Mouse (Mus musculus) megakaryocyte, embryonic 14.5 days (primary cell): ENCODE results near the gene Rad51b. TPM values are rescaled to one million over a fixed set of nuclear protein-coding genes. Genes with fewer than 3 reads are reported as not detected.

Experiments used
- H3K27me3 ChIP-seq: replicated peaks from 2 replicates; pipeline ENCODE3; 2012; ENCODE audit warnings: inconsistent platforms
- H3K36me3 ChIP-seq: replicated peaks from 2 replicates; pipeline ENCODE3; 2012; ENCODE audit warnings: low read length, inconsistent platforms, mixed read lengths
- H3K4me1 ChIP-seq: 2 replicates; pipeline ENCODE4 v1.6.1; 2012; ENCODE audit warnings: inconsistent platforms
- H3K4me3 ChIP-seq: replicated peaks from 2 replicates; pipeline ENCODE3; 2012; ENCODE audit warnings: moderate library complexity, mild to moderate bottlenecking, inconsistent platforms
- H3K9me3 ChIP-seq: 2 replicates; pipeline ENCODE4 v1.6.1; 2012; ENCODE audit warnings: inconsistent platforms
- FLI1 ChIP-seq: IDR thresholded peaks from 2 replicates; pipeline ENCODE4 v1.6.1; 2012; ENCODE audit warnings: low read length, inconsistent platforms, mixed read lengths
- GATA1 ChIP-seq: IDR thresholded peaks from 3 replicates; pipeline ENCODE4 v1.6.1; 2012; ENCODE audit warnings: mixed read lengths, low read length, inconsistent platforms, borderline replicate concordance
- polyA plus RNA-seq: library from polyadenylated mRNA; stranded (reverse); fragments of >175 nt; gene quantifications from 2 replicates; pipeline ENCODE4 v1.2.3, GENCODE M21; 2012; ENCODE audit warnings: low replicate concordance; ENCODE audit not compliant: insufficient read depth

Gene Rad51b
- polyA plus RNA-seq, 1 experiment: 0.30 TPM

DNA sequence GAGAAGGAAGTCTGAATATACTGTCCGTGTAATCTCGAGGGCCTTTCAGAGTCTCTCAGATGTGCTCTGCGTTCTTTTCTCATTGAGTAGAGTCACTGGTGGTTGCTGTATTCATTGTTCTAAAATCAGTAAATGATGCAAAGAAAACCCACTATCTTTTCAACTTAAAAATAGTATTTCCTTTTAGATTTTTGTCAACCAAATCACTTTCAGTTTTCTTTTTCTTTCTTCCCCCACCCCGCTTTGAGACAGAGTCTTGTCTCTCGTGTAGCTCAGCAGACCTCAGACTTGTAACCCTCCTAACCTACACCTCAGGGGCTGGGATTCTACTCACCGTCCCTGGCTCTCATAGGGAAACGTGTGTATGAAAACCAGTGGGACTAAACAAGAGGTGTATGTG, 145.0 kb downstream of the Rad51b start:
- H3K27me3 ChIP-seq: no peaks in the 10 kb centered on the region
- no peaks in the 10 kb centered on the region for H3K36me3 ChIP-seq
- no peak for TF ChIP-seq FLI1
- no peak for TF ChIP-seq GATA1
- no peak overlapping the region for H3K4me3 ChIP-seq
- no peaks in the 10 kb centered on the region for H3K9me3 ChIP-seq
- H3K4me1 ChIP-seq: peaks cover 2% of the 10 kb centered on the region

DNA sequence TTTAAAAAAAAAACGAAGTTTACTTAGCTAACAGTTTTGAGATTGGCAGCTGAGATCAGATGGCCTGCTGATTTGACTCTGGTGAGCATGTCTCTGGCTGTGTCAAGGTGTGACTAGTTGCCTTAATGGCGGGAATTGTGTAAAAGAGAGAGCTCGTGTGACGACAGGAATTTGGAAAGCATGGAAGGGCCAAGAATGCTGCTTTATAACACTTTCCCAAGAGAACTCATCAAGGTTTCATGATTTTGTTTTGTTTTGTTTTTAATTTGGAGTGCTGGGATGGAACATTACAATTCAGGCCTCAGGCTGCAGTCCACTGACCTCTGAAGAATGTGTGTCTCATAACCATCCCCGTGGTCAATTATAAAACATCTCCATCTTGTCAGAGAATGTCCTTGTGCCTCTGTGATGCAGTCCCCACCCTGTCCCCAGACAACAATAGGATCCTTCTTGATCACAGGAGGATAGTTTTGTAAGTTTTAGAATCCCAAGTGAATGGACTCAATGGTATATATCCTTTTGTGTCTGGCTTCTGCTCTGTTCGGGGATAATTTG, 145.8 kb downstream of the Rad51b start:
- TF ChIP-seq GATA1: no peak
- no peak for TF ChIP-seq FLI1
- no peaks in the 10 kb centered on the region for H3K9me3 ChIP-seq

DNA sequence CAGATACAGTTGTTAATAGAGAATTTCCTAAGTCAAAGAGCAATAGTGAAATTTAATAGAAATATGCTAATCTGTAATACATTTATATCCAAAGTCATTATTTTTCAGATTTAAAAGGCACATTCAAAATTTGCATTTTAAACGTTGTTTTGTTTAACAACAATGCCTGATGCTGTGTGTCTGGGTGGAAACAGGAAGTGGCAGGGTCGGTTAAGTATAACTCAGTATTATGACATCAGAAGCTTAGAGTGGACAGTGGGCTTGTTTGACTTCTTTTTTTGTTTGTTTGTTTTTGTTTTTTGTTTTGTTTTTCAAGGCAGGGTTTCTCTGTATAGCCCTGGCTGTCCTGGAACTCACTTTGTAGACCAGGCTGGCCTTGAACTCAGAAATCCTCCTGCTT, 147.6 kb downstream of the Rad51b start:
- Histone ChIP-seq H3K4me1 (peaks cover 4% of the 10 kb centered on the region), H3K36me3 (no peaks in the 10 kb centered on the region), H3K9me3 (no peaks in the 10 kb centered on the region), H3K4me3 (no peak overlapping the region), H3K27me3 (no peaks in the 10 kb centered on the region)
- no peak for TF ChIP-seq FLI1

More for the DNA sequence above, 145.8 kb downstream of the Rad51b start:
- H3K4me3 ChIP-seq: no peak overlapping the region
- H3K36me3 ChIP-seq: no peaks in the 10 kb centered on the region
- no peaks in the 10 kb centered on the region for H3K27me3 ChIP-seq
- peaks cover 4% of the 10 kb centered on the region for H3K4me1 ChIP-seq

DNA sequence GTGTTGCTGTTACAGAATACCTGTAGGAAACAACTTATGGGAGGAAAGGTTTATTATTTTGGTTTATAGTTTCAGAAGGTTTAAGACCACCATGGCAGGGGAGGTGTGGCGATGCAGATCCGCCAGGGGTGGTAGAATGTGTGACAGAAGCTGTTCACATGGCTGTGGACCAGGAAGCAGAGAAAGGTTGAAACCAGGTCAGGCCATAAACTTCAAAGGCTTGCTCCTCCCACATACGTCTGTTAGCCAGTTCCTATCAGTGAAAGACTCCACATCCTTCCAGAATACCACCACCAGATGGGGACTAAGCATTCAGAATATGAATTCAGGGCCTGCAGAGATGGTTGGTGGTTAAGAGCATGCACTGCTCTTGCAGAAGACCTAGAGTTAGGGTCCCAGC, 150.0 kb downstream of the Rad51b start:
- Histone ChIP-seq H3K27me3 (peaks cover 2% of the 10 kb centered on the region), H3K4me1 (peaks cover 4% of the 10 kb centered on the region), H3K9me3 (no peaks in the 10 kb centered on the region), H3K4me3 (no peak overlapping the region), H3K36me3 (no peaks in the 10 kb centered on the region)
- TF ChIP-seq GATA1 (no peak), FLI1 (no peak)

DNA sequence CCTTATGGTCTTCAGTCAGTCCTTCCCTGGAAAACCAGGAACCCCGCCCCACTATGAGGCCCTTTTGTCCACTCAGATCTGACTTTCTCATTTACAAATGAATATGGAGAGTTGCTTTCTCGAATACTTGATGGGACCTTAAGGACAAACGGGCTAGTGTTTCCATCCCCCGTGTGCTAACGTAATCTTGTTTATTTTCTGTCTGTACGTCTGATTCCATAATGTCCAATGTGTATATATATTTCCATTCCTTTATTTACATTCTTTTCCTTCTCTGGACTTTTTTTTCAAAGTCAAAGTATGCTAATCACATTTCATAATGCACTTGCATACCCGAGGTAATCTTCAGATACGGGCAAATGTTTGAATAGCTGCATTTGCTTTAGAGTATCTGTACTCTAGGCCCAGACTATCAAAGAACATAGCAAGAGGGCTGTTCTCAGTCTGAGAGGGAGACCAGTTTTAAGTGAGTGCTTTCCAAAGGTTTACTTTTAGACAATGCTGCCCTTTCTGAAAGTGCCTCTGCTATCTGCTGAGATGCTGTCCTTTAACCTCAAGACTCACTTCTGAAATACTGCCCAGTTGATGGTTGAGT, 152.8 kb downstream of the Rad51b start:
- no peak for TF ChIP-seq FLI1
- no peak for TF ChIP-seq GATA1
- no peaks in the 10 kb centered on the region for H3K9me3 ChIP-seq
- H3K4me1 ChIP-seq: peaks cover 4% of the 10 kb centered on the region
- no peak overlapping the region for H3K4me3 ChIP-seq
- H3K36me3 ChIP-seq: no peaks in the 10 kb centered on the region
- H3K27me3 ChIP-seq: peaks cover 2% of the 10 kb centered on the region

DNA sequence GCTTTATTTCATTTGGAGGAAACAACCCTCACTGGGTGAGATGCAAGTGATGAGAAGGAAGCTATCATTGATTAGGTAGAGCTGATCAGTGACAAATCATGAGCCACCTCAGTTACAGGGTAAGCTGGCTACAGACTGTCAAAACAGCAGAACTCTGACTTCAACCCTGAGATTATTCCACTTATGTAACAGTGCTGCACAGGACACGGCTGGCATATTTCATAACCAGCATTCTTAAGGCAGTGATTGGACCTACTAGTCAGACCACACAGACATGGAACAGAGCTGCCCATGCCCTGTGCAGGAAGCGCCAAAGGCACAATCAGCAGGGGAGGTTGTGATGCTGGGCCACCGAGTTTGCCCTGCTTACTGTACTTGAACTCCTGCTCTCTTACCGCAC, 155.8 kb downstream of the Rad51b start:
- Histone ChIP-seq H3K4me3 (no peak overlapping the region), H3K4me1 (no peaks in the 10 kb centered on the region), H3K36me3 (no peaks in the 10 kb centered on the region), H3K27me3 (peaks cover 2% of the 10 kb centered on the region), H3K9me3 (no peaks in the 10 kb centered on the region)
- TF ChIP-seq GATA1 (no peak), FLI1 (no peak)

DNA sequence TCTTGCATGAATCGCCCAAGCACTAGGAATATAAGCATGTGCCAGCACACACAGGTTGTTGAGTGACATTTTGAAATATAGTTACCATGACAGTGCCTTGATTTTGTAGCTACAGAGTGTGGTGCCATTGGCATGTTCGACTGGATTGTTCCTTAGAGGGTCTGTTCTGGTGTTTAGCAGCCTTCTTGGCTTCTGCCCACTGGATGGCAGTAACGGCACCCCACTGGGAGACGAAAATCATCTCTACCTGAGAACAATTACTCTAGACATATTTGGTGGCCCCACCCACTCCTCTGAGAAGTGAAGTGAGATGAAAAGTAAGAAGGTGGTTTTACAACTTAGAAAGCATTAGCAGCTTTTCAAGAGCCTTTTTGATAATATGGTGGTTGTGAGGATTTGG, 156.9 kb downstream of the Rad51b start:
- Histone ChIP-seq H3K36me3 (no peaks in the 10 kb centered on the region), H3K4me1 (no peaks in the 10 kb centered on the region), H3K4me3 (no peak overlapping the region), H3K9me3 (no peaks in the 10 kb centered on the region), H3K27me3 (peaks cover 2% of the 10 kb centered on the region)
- TF ChIP-seq FLI1: no peak
- TF ChIP-seq GATA1: no peak

DNA sequence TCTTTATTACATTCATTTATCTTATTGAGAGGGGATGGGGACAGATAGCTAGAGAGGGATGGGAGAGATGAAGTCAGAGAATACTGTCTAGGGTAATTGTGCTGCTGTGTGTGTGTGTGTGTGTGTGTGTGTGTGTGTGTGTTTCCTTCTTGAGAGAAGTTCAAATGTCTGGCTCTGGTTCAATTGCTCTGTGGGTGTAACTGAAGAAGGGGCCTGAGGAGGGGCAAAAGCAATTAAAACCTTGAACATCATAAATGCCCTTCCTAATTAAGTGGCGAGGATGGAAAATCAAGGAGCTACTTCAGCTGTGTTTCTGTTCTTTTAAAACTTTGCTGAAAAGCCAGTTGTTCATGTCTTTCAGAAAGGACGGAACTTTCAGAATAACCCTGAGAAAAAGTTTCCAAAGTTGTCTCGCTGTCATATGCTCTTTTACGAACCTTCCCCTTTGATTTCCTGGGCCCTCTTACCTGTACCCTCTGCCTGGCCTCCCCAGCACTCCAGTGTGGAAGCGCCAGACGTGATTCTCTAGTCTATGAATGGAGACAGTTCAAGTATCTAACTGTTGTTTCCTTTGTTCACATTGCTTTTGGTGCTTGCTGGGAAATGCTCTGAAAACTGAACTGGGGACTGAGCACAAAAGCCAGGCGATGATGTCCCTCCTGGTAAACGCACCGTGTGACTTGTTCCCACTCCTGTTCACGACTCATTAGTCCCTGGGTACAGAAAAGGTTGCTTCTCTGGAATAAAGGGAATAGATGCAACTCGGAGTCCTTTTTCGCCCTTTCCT, 158.2 kb downstream of the Rad51b start:
- Histone ChIP-seq H3K4me1 (no peaks in the 10 kb centered on the region), H3K27me3 (peaks cover 2% of the 10 kb centered on the region), H3K4me3 (no peak overlapping the region), H3K36me3 (no peaks in the 10 kb centered on the region), H3K9me3 (no peaks in the 10 kb centered on the region)
- TF ChIP-seq FLI1 (no peak), GATA1 (no peak)

DNA sequence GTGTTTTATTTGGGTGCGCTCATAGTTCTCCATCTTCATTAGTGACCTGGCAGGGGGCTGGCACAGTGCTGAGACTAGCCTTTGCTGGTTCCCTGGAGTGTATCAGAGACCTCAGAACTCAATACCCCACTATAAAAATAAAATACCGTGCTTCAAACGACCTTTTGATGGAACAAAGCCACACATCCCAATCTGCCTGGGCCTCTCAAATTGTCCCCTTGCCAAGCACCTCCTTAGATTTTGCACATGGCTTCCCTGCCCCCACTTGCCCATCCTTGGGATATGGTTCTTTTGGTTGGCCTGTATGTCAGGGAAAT, 158.7 kb downstream of the Rad51b start:
- H3K4me1 ChIP-seq: no peaks in the 10 kb centered on the region
- TF ChIP-seq GATA1 (no peak), FLI1 (no peak)
- H3K27me3 ChIP-seq: peaks cover 2% of the 10 kb centered on the region
- H3K36me3 ChIP-seq: no peaks in the 10 kb centered on the region
- H3K4me3 ChIP-seq: no peak overlapping the region
- no peaks in the 10 kb centered on the region for H3K9me3 ChIP-seq

DNA sequence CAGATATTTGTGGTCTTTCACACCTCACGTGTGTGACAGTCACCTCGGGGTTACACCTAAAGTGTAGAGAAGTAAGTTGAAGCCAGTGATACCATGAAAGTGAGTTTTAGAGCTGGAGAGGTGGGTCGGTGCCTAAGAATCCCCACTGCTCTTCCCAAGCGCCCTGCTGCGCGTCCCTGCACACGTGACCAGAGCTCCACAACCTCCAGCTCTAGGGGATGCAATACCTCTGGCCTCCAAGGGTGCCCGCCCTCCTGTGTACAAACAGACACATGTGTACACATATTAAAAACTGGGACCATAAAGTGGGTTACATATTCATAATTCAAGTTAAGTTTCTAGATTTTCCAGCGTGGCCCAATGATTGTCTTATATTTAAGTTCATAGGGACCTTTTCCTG, 159.2 kb downstream of the Rad51b start:
- Histone ChIP-seq H3K4me1 (no peaks in the 10 kb centered on the region), H3K27me3 (peaks cover 2% of the 10 kb centered on the region), H3K4me3 (no peak overlapping the region), H3K36me3 (no peaks in the 10 kb centered on the region), H3K9me3 (no peaks in the 10 kb centered on the region)
- TF ChIP-seq FLI1 (no peak), GATA1 (no peak)
